ENCODE assay signal across 10 mouse cellular contexts in the genomic region with DNA sequence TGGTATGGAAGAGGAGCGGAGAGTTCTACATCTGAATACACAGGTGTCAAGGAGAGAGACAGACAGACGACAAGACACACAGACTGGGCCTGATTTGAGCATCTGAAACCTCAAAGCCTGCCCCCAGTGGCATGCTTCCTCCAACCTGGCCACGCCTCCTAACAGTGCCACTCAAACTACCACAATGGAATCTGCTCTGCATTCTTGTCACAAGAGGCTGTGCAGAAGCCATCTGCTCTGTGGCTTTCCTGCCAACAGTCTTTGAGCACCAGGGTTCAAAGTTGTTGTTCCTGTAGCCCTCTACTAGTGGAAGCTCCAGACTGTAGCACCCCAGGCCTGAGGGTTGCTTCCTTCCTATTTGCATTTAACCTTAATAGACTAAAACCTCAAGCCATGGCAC.
DNase-seq lines count a peak whose midpoint lies in the region; ATAC-seq lines count a peak whose summit lies in the region.
"Had no signal": no experiment of that assay in that cellular context is flagged by ENCODE, and none has a peak within 500 bp of the region (broad histone marks: within the 10 kb centered on the region; RNA-seq: fewer than 3 reads in every experiment).

No protein-coding gene starts in this region.

- H3K9me3 ChIP-seq in embryonic facial prominence, embryonic 14.5 days (ENCODE audit: control insufficient read depth, low read length) = no peaks in the 10 kb centered on the region
- no peaks in the 10 kb centered on the region for H3K9me3 ChIP-seq in embryonic facial prominence, embryonic 10.5 days
- no peaks in the 10 kb centered on the region for H3K9me3 ChIP-seq in heart, embryonic 15.5 days (replicated peaks)
- no peaks in the 10 kb centered on the region for H3K9me3 ChIP-seq in midbrain, embryonic 12.5 days
- H3K9me3 ChIP-seq: embryonic facial prominence, embryonic 13.5 days had no signal

- no peaks in the 10 kb centered on the region for H3K27me3 ChIP-seq in embryonic facial prominence, embryonic 14.5 days (replicated peaks; ENCODE audit: control insufficient read depth, insufficient read depth, low read length)
- no peaks in the 10 kb centered on the region for H3K27me3 ChIP-seq in embryonic facial prominence, embryonic 10.5 days (replicated peaks; ENCODE audit: low read depth, poor library complexity, severe bottlenecking)
- 0 out of 2 replicates have a peak, but pooled peaks cover 3% of the 10 kb centered on the region for H3K27me3 ChIP-seq in heart, embryonic 15.5 days
- H3K27me3 ChIP-seq in midbrain, embryonic 12.5 days = no peaks in the 10 kb centered on the region
- H3K27me3 ChIP-seq: embryonic facial prominence, embryonic 13.5 days had no signal

- no peak; the same call in 1 of the 2 replicates for ATAC-seq in embryonic facial prominence, embryonic 14.5 days (ENCODE audit: low read depth)
- peak; percentile 73 for ATAC-seq in heart, embryonic 15.5 days (replicated peaks; ENCODE audit: insufficient number of reproducible peaks, insufficient read depth, low FRiP score, low read depth)
- ATAC-seq in midbrain, embryonic 12.5 days (ENCODE audit: low FRiP score, low read depth) = 0 out of 2 replicates have a peak, but pooled peaks have one; percentile 44

- 79% methylated on average over 3 of the region's 3 CpGs for WGBS in embryonic facial prominence, embryonic 14.5 days
- 75% methylated on average over 3 of the region's 3 CpGs for WGBS in embryonic facial prominence, embryonic 10.5 days
- 45% methylated on average over 3 of the region's 3 CpGs for WGBS in heart, embryonic 15.5 days
- 74% methylated on average over 3 of the region's 3 CpGs for WGBS in midbrain, embryonic 12.5 days

- no peaks in the 10 kb centered on the region for H3K4me1 ChIP-seq in embryonic facial prominence, embryonic 14.5 days (ENCODE audit: control insufficient read depth, insufficient read depth, low read length)
- no peaks in the 10 kb centered on the region for H3K4me1 ChIP-seq in embryonic facial prominence, embryonic 10.5 days
- peaks cover 17% of the 10 kb centered on the region for H3K4me1 ChIP-seq in heart, embryonic 15.5 days (replicated peaks)
- H3K4me1 ChIP-seq in midbrain, embryonic 12.5 days = no peaks in the 10 kb centered on the region; the same call in 1 of the 2 replicates
- H3K4me1 ChIP-seq: embryonic facial prominence, embryonic 13.5 days had no signal

- H3K36me3 ChIP-seq in embryonic facial prominence, embryonic 14.5 days (ENCODE audit: control insufficient read depth, insufficient read depth, low read length) = peaks cover 80% of the 10 kb centered on the region
- H3K36me3 ChIP-seq in embryonic facial prominence, embryonic 10.5 days (replicated peaks) = peaks cover 100% of the 10 kb centered on the region
- peaks cover 41% of the 10 kb centered on the region for H3K36me3 ChIP-seq in heart, embryonic 15.5 days
- peaks cover 65% of the 10 kb centered on the region for H3K36me3 ChIP-seq in midbrain, embryonic 12.5 days

- peak; percentile 33 for DNase-seq in embryonic facial prominence, embryonic 14.5 days (ENCODE audit: low spot score)
- DNase-seq in embryonic facial prominence, embryonic 10.5 days (ENCODE audit: low spot score) = no peak
- peak; percentile 52 for DNase-seq in CD4-positive helper T cell, adult 2 months (ENCODE audit: low read depth, low spot score)
- no peak for DNase-seq in gastrocnemius, adult 18-20 months (ENCODE audit: low spot score)
- no peak for DNase-seq in frontal cortex, postnatal 36 days (ENCODE audit: low spot score in 2 of 2)
- DNase-seq in adrenal gland, postnatal 4 days (ENCODE audit: low spot score in 2 of 2) = no peak

- no peak overlapping the region for H3K4me3 ChIP-seq in embryonic facial prominence, embryonic 14.5 days (ENCODE audit: low read depth, low read length)
- no peak overlapping the region for H3K4me3 ChIP-seq in embryonic facial prominence, embryonic 10.5 days
- no peak overlapping the region for H3K4me3 ChIP-seq in heart, embryonic 15.5 days
- H3K4me3 ChIP-seq in midbrain, embryonic 12.5 days = no peak overlapping the region
- H3K4me3 ChIP-seq: embryonic facial prominence, embryonic 13.5 days had no signal

- no peak overlapping the region for H3K27ac ChIP-seq in embryonic facial prominence, embryonic 14.5 days (replicated peaks; ENCODE audit: low read depth, low read length)
- no peak overlapping the region for H3K27ac ChIP-seq in embryonic facial prominence, embryonic 10.5 days (replicated peaks)
- peak overlapping the region; percentile 57 for H3K27ac ChIP-seq in heart, embryonic 15.5 days
- no peak overlapping the region for H3K27ac ChIP-seq in midbrain, embryonic 12.5 days (replicated peaks)
- H3K27ac ChIP-seq: embryonic facial prominence, embryonic 13.5 days; macrophage had no signal

- no peak overlapping the region for H3K9ac ChIP-seq in embryonic facial prominence, embryonic 14.5 days (ENCODE audit: low read depth, low read length)
- no peak overlapping the region for H3K9ac ChIP-seq in heart, embryonic 15.5 days
- no peak overlapping the region for H3K9ac ChIP-seq in midbrain, embryonic 12.5 days (replicated peaks)
- H3K9ac ChIP-seq: embryonic facial prominence, embryonic 13.5 days had no signal

- no peak overlapping the region for H3K4me2 ChIP-seq in embryonic facial prominence, embryonic 14.5 days (ENCODE audit: low read depth, low read length)
- H3K4me2 ChIP-seq in heart, embryonic 15.5 days = no peak overlapping the region
- H3K4me2 ChIP-seq in midbrain, embryonic 12.5 days (replicated peaks) = no peak overlapping the region
- H3K4me2 ChIP-seq: embryonic facial prominence, embryonic 13.5 days had no signal

Comparison
In these comparisons a context has a peak if more than half of its experiments do, and no peak if none do; other contexts are left out.
1. DNase-seq: peak in embryonic facial prominence, embryonic 14.5 days (single experiment) and CD4-positive helper T cell, adult 2 months (single experiment); none in embryonic facial prominence, embryonic 10.5 days (single experiment), gastrocnemius, adult 18-20 months (single experiment), frontal cortex, postnatal 36 days (0 of 2) and adrenal gland, postnatal 4 days (0 of 2).